Mouse (Mus musculus) olfactory bulb, adult 2 months (tissue): ENCODE data around the gene Kiz. TPM values are rescaled to one million over a fixed set of nuclear protein-coding genes. Genes with fewer than 3 reads are reported as not detected.

ENCODE experiments used
- H3K27ac ChIP-seq: fragments of 200-500 bp; 2 replicates; pipeline ENCODE4 v1.5.1; 2012; ENCODE audit warnings: low read depth, low read length; ENCODE audit not compliant: insufficient read depth
- H3K4me1 ChIP-seq: fragments of 200-500 bp; 2 replicates; pipeline ENCODE4 v1.6.1; 2012; ENCODE audit warnings: low read length; ENCODE audit not compliant: control insufficient read depth, insufficient read depth
- H3K4me3 ChIP-seq: fragments of 200-500 bp; 2 replicates; pipeline ENCODE4 v1.5.1; 2012; ENCODE audit warnings: mild to moderate bottlenecking, low read depth, low read length, moderate library complexity; ENCODE audit not compliant: insufficient read depth
- CTCF ChIP-seq: fragments of 200-500 bp; IDR thresholded peaks from 2 replicates; pipeline ENCODE4 v1.5.1; 2012; ENCODE audit warnings: low read depth, mild to moderate bottlenecking, low read length, moderate library complexity; ENCODE audit not compliant: insufficient read depth
- POLR2A ChIP-seq: fragments of 200-500 bp; IDR thresholded peaks from 2 replicates; pipeline ENCODE4 v1.6.1; 2012; ENCODE audit warnings: mild to moderate bottlenecking, low read depth, low read length, moderate library complexity; ENCODE audit not compliant: insufficient read depth
- WGBS: fragments of 180-500 bp; shearing (Covaris S2); methylation state at CpG from one replicate; pipeline ENCODE4 v1.1.7; 2018; 5-methylcytosine and 5-hydroxymethylcytosine counted together
- polyA plus RNA-seq: library from polyadenylated mRNA; stranded (reverse); fragments of >200 nt; gene quantifications from 2 replicates; pipeline ENCODE4 v1.2.4, GENCODE M21; 2012; ENCODE audit warnings: low replicate concordance; ENCODE audit not compliant: missing spikeins, insufficient read depth, insufficient read length

The Kiz gene
- polyA plus RNA-seq, 1 experiment: not detected

DNA sequence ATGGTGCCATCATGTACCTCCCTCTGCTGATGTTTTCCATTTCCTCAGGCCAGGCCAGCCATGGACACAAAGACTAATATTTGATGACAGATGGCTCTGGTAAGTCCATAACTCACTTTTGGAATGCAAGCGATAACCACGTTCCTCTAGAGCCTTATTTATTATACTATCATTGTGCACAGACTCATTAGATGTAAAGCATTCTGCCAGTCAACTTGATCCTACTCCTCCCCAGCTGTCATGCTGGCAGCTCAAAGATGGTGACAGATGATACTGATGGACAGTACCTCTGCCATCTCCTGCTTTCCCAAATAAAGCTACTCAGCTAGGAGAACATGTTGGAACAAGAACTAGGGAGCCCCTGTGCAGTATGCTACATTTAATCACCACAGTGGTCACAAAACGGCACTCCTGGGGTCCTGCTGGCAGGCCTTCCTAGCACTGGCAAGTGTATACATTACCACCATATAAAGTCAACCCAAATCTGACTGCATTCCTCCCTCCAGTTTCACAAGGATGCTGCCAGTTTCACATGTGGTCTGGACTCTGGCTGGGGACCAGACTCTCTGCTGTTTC, 119.9 kb downstream of the Kiz start:
- Histone ChIP-seq H3K4me1 (no peaks in the 10 kb centered on the region), H3K4me3 (no peak overlapping the region), H3K27ac (no peak overlapping the region)
- no peak for TF ChIP-seq POLR2A
- no peak for TF ChIP-seq CTCF
- 74% methylated on average over 3 of the region's 3 CpGs for WGBS

GRCm38 (mm10) chr2:146982786-146983185, 127.1 kb downstream of the Kiz start:
- no peak for TF ChIP-seq POLR2A
- TF ChIP-seq CTCF: no peak
- no peak overlapping the region for H3K4me3 ChIP-seq
- 98% methylated on average over 2 of the region's 2 CpGs for WGBS

DNA sequence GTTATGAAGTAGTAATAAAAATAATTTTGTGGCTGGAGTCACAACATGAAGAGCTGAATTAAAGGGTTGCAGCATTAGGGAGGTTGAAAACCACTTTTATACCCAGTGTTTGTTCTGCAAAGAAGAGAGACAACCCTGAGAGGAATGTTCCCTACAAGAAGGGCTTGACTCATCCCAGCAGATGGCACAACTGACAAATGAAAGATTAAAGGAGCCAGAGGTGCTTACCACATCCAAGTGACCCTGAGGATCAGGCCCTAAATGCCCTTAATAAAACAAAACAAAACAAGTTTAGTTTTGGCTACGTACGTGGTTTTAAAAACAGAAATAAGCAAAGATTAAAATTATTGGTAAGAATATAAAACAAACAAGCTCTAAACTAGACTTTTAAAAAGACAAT, 129.2 kb downstream of the Kiz start:
- WGBS: 97% methylated on average over 2 of the region's 2 CpGs

More at GRCm38 (mm10) chr2:146982786-146983185, 127.1 kb downstream of the Kiz start:
- Histone ChIP-seq H3K27ac (no peak overlapping the region), H3K4me1 (no peaks in the 10 kb centered on the region)

DNA sequence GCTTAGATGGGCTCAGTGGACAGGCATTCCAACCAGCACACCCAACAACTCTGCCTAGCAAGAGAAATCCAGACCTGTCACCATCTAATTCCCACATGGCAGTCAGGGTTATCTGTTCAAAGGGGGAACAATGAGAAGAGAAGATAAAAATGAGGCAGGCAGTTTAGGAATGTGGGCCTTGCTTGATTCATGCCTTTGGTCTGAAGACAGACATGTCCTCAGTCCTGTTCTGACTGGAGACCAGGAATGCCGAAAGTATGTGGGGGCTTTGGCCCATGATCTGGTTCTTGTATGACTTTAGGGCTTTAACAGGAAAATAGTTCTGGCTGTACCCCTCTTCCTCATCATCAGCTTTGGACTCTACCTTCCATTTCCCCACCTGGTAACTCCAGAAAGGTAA, 130.1 kb downstream of the Kiz start:
- H3K4me1 ChIP-seq: no peaks in the 10 kb centered on the region
- no peak for TF ChIP-seq POLR2A
- no peak for TF ChIP-seq CTCF
- 88% methylated on average over 1 of the region's 1 CpGs for WGBS
- H3K27ac ChIP-seq: no peak overlapping the region
- H3K4me3 ChIP-seq: no peak overlapping the region

More for the DNA sequence above, 129.2 kb downstream of the Kiz start:
- Histone ChIP-seq H3K27ac (no peak overlapping the region), H3K4me3 (no peak overlapping the region), H3K4me1 (no peaks in the 10 kb centered on the region)
- TF ChIP-seq POLR2A: no peak
- TF ChIP-seq CTCF: no peak

DNA sequence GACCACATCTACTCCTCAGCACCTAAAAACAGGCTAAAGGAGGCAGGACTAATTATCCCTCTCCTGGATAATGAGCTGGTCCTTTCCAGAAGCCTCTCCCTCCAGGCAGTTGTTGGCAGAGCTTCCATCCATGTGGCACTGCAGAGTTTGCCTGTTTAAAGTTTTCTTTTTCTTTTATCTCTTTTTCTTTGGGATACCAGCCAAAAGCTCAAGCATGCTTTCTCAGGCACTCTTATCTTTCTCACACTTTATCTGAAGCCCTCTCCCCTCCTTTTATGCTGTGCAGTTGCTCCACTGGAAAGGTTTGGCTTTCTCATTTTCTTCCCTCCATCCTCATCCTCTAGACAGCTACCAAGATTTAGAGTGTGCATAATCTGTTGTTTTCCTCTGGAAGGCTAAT, 130.8 kb downstream of the Kiz start:
- no peak for TF ChIP-seq POLR2A
- TF ChIP-seq CTCF: no peak
- H3K4me3 ChIP-seq: no peak overlapping the region
- no peaks in the 10 kb centered on the region for H3K4me1 ChIP-seq
- H3K27ac ChIP-seq: no peak overlapping the region

GRCm38 (mm10) chr2:147007265-147007664, 151.6 kb downstream of the Kiz start:
- Histone ChIP-seq H3K27ac (no peak overlapping the region), H3K4me3 (no peak overlapping the region), H3K4me1 (no peaks in the 10 kb centered on the region)
- 78% methylated on average over 2 of the region's 2 CpGs for WGBS
- TF ChIP-seq CTCF (no peak), POLR2A (no peak)

- no peak for TF ChIP-seq CTCF
- no peak for TF ChIP-seq POLR2A
- Histone ChIP-seq H3K4me3 (no peak overlapping the region), H3K27ac (no peak overlapping the region), H3K4me1 (no peaks in the 10 kb centered on the region)
These were observed 153.4 kb downstream of the Kiz start for GRCm38 (mm10) chr2:147009084-147009483.

- Histone ChIP-seq H3K27ac (no peak overlapping the region), H3K4me1 (no peaks in the 10 kb centered on the region), H3K4me3 (no peak overlapping the region)
- TF ChIP-seq POLR2A (no peak), CTCF (no peak)
- 92% methylated on average over 4 of the region's 4 CpGs for WGBS
These were observed 154.5 kb downstream of the Kiz start for GRCm38 (mm10) chr2:147010141-147010540.

- H3K4me1 ChIP-seq: no peaks in the 10 kb centered on the region
- no peak overlapping the region for H3K4me3 ChIP-seq
- TF ChIP-seq POLR2A: no peak
- TF ChIP-seq CTCF: no peak
- 97% methylated on average over 9 of the region's 9 CpGs for WGBS
- no peak overlapping the region for H3K27ac ChIP-seq
These were observed 155.3 kb downstream of the Kiz start for GRCm38 (mm10) chr2:147010952-147011351.
